Mouse (Mus musculus): ENCODE data around the gene Casp1. TPM values are rescaled to one million over a fixed set of nuclear protein-coding genes. Genes with fewer than 3 reads are reported as not detected.

Gene Casp1
- total RNA-seq, 2 experiments from 2014 or later = 0.94 to 1.5 TPM

GRCm38 (mm10) chr9:5356801-5357200 lies 58.5 kb downstream of the Casp1 start:
- intact Hi-C loops (cut with DNase I) = no loop called here

More at GRCm38 (mm10) chr9:5356801-5357200, 58.5 kb downstream of the Casp1 start:
- no peak for DNase-seq (ENCODE audit: low spot score)

Other genes starting within 250 kb of the Casp1 start
- gene Casp4, start 10.3 kb downstream of the Casp1 start, total RNA-seq (2021) = 1 to 10 TPM; 2.8 to 3.2 TPM
- gene Casp12, start 46.9 kb downstream of the Casp1 start, total RNA-seq (2021) = 1 to 10 TPM; 4.2 to 5.3 TPM